31 mouse cellular contexts compared by ENCODE assay signal in genomic region chr7:28634128-28634527, GRCm38 (mm10). TPM values are rescaled to one million over a fixed set of nuclear protein-coding genes. Genes with fewer than 3 reads are reported as not detected.
A peak's percentile ranks its signal among the peaks of the same experiment; 100 is the strongest.
DNase-seq lines count a peak whose midpoint lies in the region; ATAC-seq and TF ChIP-seq lines count a peak whose summit lies in the region.
"Had no signal": no experiment of that assay in that cellular context is flagged by ENCODE, and none has a peak within 500 bp of the region (broad histone marks: within the 10 kb centered on the region; RNA-seq: fewer than 3 reads in every experiment).

No protein-coding gene starts in this region.

- no peak for TF ChIP-seq CTCF in stomach, postnatal 0 days (IDR thresholded peaks at IDR 0.05; ENCODE audit: low read depth)

- no peak overlapping the region for H3K4me2 ChIP-seq in stomach, postnatal 0 days (replicated peaks; ENCODE audit: low read depth)
- H3K4me2 ChIP-seq: embryonic facial prominence, embryonic 15.5 days; forebrain, embryonic 12.5 days; forebrain, embryonic 15.5 days; heart, embryonic 13.5 days; hindbrain, embryonic 12.5 days; hindbrain, embryonic 15.5 days; intestine, embryonic 15.5 days had no signal

- no peaks in the 10 kb centered on the region for H3K36me3 ChIP-seq in stomach, postnatal 0 days (ENCODE audit: control insufficient read depth, insufficient read depth, low read length)
- H3K36me3 ChIP-seq: embryonic facial prominence, embryonic 15.5 days; forebrain, embryonic 12.5 days; forebrain, embryonic 15.5 days; heart, embryonic 10.5 days; heart, embryonic 13.5 days; hindbrain, embryonic 12.5 days; hindbrain, embryonic 15.5 days; intestine, embryonic 15.5 days had no signal

- H3K9me3 ChIP-seq in stomach, postnatal 0 days (ENCODE audit: control insufficient read depth, low read length): no peaks in the 10 kb centered on the region
- H3K9me3 ChIP-seq: embryonic facial prominence, embryonic 15.5 days; forebrain, embryonic 12.5 days; forebrain, embryonic 15.5 days; heart, embryonic 10.5 days; hindbrain, embryonic 12.5 days; hindbrain, embryonic 15.5 days; intestine, embryonic 15.5 days had no signal

- H3K27ac ChIP-seq in stomach, postnatal 0 days (replicated peaks): no peak overlapping the region
- H3K27ac ChIP-seq: embryonic facial prominence, embryonic 15.5 days; forebrain, embryonic 12.5 days; forebrain, embryonic 15.5 days; heart, adult 2 months; heart, embryonic 10.5 days; heart, embryonic 13.5 days; hindbrain, embryonic 12.5 days; hindbrain, embryonic 15.5 days; intestine, embryonic 15.5 days had no signal

- H3K4me1 ChIP-seq in stomach, postnatal 0 days (replicated peaks; ENCODE audit: control insufficient read depth, insufficient read depth): no peaks in the 10 kb centered on the region

- no peak for TF ChIP-seq EP300 in stomach, postnatal 0 days (optimal IDR thresholded peaks at IDR 0.05)

- WGBS in stomach, postnatal 0 days: 61% methylated on average over 4 of the region's 4 CpGs

- no peak overlapping the region for H3K4me3 ChIP-seq in stomach, postnatal 0 days (ENCODE audit: low read depth, low read length)
- H3K4me3 ChIP-seq: embryonic facial prominence, embryonic 15.5 days; forebrain, embryonic 12.5 days; forebrain, embryonic 15.5 days; heart, adult 2 months; heart, embryonic 10.5 days; heart, embryonic 13.5 days; hindbrain, embryonic 12.5 days; hindbrain, embryonic 15.5 days; intestine, embryonic 15.5 days had no signal

- no peak overlapping the region for H3K9ac ChIP-seq in stomach, postnatal 0 days (ENCODE audit: low read length)
- H3K9ac ChIP-seq: embryonic facial prominence, embryonic 15.5 days; forebrain, embryonic 12.5 days; forebrain, embryonic 15.5 days; heart, embryonic 13.5 days; hindbrain, embryonic 12.5 days; hindbrain, embryonic 15.5 days; intestine, embryonic 15.5 days had no signal

- DNase-seq in 416B (ENCODE audit: low read depth) (peak; percentile 15), NIH3T3 (ENCODE audit: low read depth) (peak; percentile 16)
- no peak for DNase-seq in stomach, postnatal 0 days (ENCODE audit: low spot score)
- DNase-seq in ovary, postnatal 36 days (ENCODE audit: low spot score): no peak
- no peak for DNase-seq in heart, postnatal 4 days
- no peak for DNase-seq in gastrocnemius, postnatal 4 days (ENCODE audit: low spot score in 2 of 2)
- DNase-seq: adrenal gland, adult 2 months; adrenal gland, postnatal 14 days; cerebellum, adult 11-12 months; cerebellum, adult 8-10 months; cerebellum, postnatal 10 days; cerebellum, postnatal 36 days; embryo, embryonic 11 days; gastrocnemius, postnatal 25 days; heart, adult 2 months; heart, postnatal 14 days had no signal

- peak; percentile 53; the same call in 1 of the 2 replicates for ATAC-seq in stomach, postnatal 0 days (ENCODE audit: low FRiP score, low TSS enrichment)
- ATAC-seq: forebrain, embryonic 15.5 days; intestine, embryonic 15.5 days; Patski had no signal

- H3K27me3 ChIP-seq in stomach, postnatal 0 days (ENCODE audit: control insufficient read depth, insufficient read depth, low read length): no peaks in the 10 kb centered on the region; the same call in 1 of the 2 replicates

RNA-seq across cellular contexts. Expression of gene Acp7, which starts 3.0 kb away (rescaled TPM):
- 10.9 and 12.4 TPM in 2 replicates for polyA plus RNA-seq in stomach, postnatal 0 days (2015; fragmentation: Nextera tagmentation; extraction: Ambion mirVana)
- not detected for total RNA-seq in heart, postnatal 4 days (2021)
- not detected for total RNA-seq in gastrocnemius, postnatal 4 days (2021)
- total RNA-seq: adrenal gland, adult 2 months; adrenal gland, postnatal 14 days; adrenal gland, postnatal 4 days; gastrocnemius, adult 8-10 months; gastrocnemius, postnatal 25 days; granulocyte monocyte progenitor cell, adult 5-6 weeks; heart, adult 2 months; heart, postnatal 14 days; hematopoietic stem cell, adult 5-6 weeks had no signal
- polyA plus RNA-seq: adrenal gland, adult 2 months; embryonic facial prominence, embryonic 11.5 days; forebrain, embryonic 12.5 days; forebrain, embryonic 15.5 days; heart, embryonic 10.5 days; heart, embryonic 13.5 days; heart, embryonic 16.5 days; hindbrain, embryonic 12.5 days; Patski had no signal

RNA-seq across cellular contexts. Expression of gene Pak4, which starts 36.1 kb away (rescaled TPM):
- 33.9 and 34.1 TPM in 2 replicates for polyA plus RNA-seq in stomach, postnatal 0 days (2015; fragmentation: Nextera tagmentation; extraction: Ambion mirVana)
- total RNA-seq in heart, postnatal 4 days (2021): 10 to 100 TPM; 21.6 to 22.1 TPM
- 10 to 100 TPM; 11.9 to 12.4 TPM for total RNA-seq in gastrocnemius, postnatal 4 days (2021)

RNA-seq across cellular contexts. Expression of gene Samd4b, which starts 36.2 kb away (rescaled TPM):
- polyA plus RNA-seq in stomach, postnatal 0 days (2015; fragmentation: Nextera tagmentation; extraction: Ambion mirVana): 9.8 and 12.0 TPM in 2 replicates
- 10 to 100 TPM; 49.2 to 50.5 TPM for total RNA-seq in heart, postnatal 4 days (2021)
- 10 to 100 TPM; 43.0 to 44.1 TPM for total RNA-seq in gastrocnemius, postnatal 4 days (2021)

RNA-seq across cellular contexts. Expression of gene Fbxo27, which starts 58.5 kb away (rescaled TPM):
- polyA plus RNA-seq in stomach, postnatal 0 days (2015; fragmentation: Nextera tagmentation; extraction: Ambion mirVana): 1.7 and 2.4 TPM in 2 replicates
- 1 to 10 TPM; 2.2 TPM for total RNA-seq in heart, postnatal 4 days (2021)
- total RNA-seq in gastrocnemius, postnatal 4 days (2021): 1 to 10 TPM; 3.0 to 3.3 TPM
- total RNA-seq: hematopoietic stem cell, adult 5-6 weeks had no signal
- polyA plus RNA-seq: Patski had no signal

Comparison
In these comparisons a context has a peak if more than half of its experiments do, and no peak if none do; other contexts are left out.
1. DNase-seq: peak in 416B (single experiment) and NIH3T3 (single experiment); none in stomach, postnatal 0 days (single experiment), ovary, postnatal 36 days (single experiment), heart, postnatal 4 days (single experiment) and gastrocnemius, postnatal 4 days (0 of 2).